Mouse (Mus musculus) neural tube, embryonic 12.5 days (tissue): Measurements from ENCODE around the gene Tnrc6c. TPM values are rescaled to one million over a fixed set of nuclear protein-coding genes. Genes with fewer than 3 reads are reported as not detected.

Experiments used
- ATAC-seq: fragments of 200-750 bp; cut with Nextera tagmentation; 2 replicates; pipeline ENCODE4 v1.8.0; 2017; ENCODE audit warnings: low read depth, mild to moderate bottlenecking, moderate TSS enrichment, moderate library complexity; ENCODE audit not compliant: low FRiP score
- H3K27ac ChIP-seq: fragments of 300-500 bp; sonication (generic); 2 replicates; pipeline ENCODE4 v1.5.1; 2016
- H3K27me3 ChIP-seq: fragments of 300-500 bp; sonication (generic); replicated peaks from 2 replicates; pipeline ENCODE4 v1.6.1; 2016; ENCODE audit warnings: mild to moderate bottlenecking
- H3K36me3 ChIP-seq: fragments of 300-500 bp; sonication (generic); 2 replicates; pipeline ENCODE4 v1.6.1; 2016; ENCODE audit warnings: mild to moderate bottlenecking
- H3K4me1 ChIP-seq: fragments of 300-500 bp; sonication (generic); 2 replicates; pipeline ENCODE4 v1.6.1; 2016
- H3K4me2 ChIP-seq: fragments of 300-500 bp; sonication (generic); replicated peaks from 2 replicates; pipeline ENCODE4 v1.6.1; 2016; ENCODE audit warnings: mild to moderate bottlenecking
- H3K4me3 ChIP-seq: fragments of 300-500 bp; sonication (generic); 2 replicates; pipeline ENCODE4 v1.5.1; 2016
- H3K9ac ChIP-seq: fragments of 300-500 bp; sonication (generic); 2 replicates; pipeline ENCODE4 v1.6.1; 2016; ENCODE audit warnings: mild to moderate bottlenecking
- H3K9me3 ChIP-seq: fragments of 300-500 bp; sonication (generic); 2 replicates; pipeline ENCODE4 v1.6.1; 2016; ENCODE audit warnings: mild to moderate bottlenecking
- WGBS: fragments of 180-500 bp; shearing (Covaris S2); methylation state at CpG from one replicate; pipeline ENCODE4 v1.1.7; 2016; 5-methylcytosine and 5-hydroxymethylcytosine counted together
- polyA plus RNA-seq: library from polyadenylated mRNA; unstranded; fragments of >200 nt; fragmentation: Nextera tagmentation; extraction: Ambion mirVana; gene quantifications from 2 replicates; pipeline ENCODE4 v1.2.1, GENCODE M21; 2016

The Tnrc6c gene
- polyA plus RNA-seq, 1 experiment from 2014 or later: 25.0 TPM

- Histone ChIP-seq H3K4me2 (no peak overlapping the region), H3K9me3 (no peaks in the 10 kb centered on the region), H3K27me3 (no peaks in the 10 kb centered on the region), H3K9ac (no peak overlapping the region), H3K4me1 (peaks cover 15% of the 10 kb centered on the region), H3K4me3 (no peak overlapping the region), H3K27ac (no peak overlapping the region), H3K36me3 (peaks cover 55% of the 10 kb centered on the region)
- WGBS: 95% methylated on average over 5 of the region's 5 CpGs
- ATAC-seq: no peak
Observed at GRCm38 (mm10) chr11:117765361-117765760, 111.3 kb downstream of the Tnrc6c start.

- no peaks in the 10 kb centered on the region for H3K27me3 ChIP-seq
- H3K9ac ChIP-seq: no peak overlapping the region
- H3K9me3 ChIP-seq: no peaks in the 10 kb centered on the region
- H3K4me1 ChIP-seq: peaks cover 19% of the 10 kb centered on the region
- H3K27ac ChIP-seq: no peak overlapping the region
- H3K4me3 ChIP-seq: no peak overlapping the region
- no peak overlapping the region for H3K4me2 ChIP-seq
- no peak for ATAC-seq
- 88% methylated on average over 3 of the region's 3 CpGs for WGBS
- peaks cover 46% of the 10 kb centered on the region for H3K36me3 ChIP-seq
Observed at GRCm38 (mm10) chr11:117766275-117766674, 112.2 kb downstream of the Tnrc6c start.

GRCm38 (mm10) chr11:117768725-117769682 lies 114.9 kb downstream of the Tnrc6c start:
- no peak overlapping the region for H3K4me3 ChIP-seq
- 82% methylated on average over 20 of the region's 20 CpGs for WGBS
- H3K9ac ChIP-seq: no peak overlapping the region
- no peaks in the 10 kb centered on the region for H3K9me3 ChIP-seq
- H3K27ac ChIP-seq: no peak overlapping the region; the same call in 1 of the 2 replicates
- ATAC-seq: no peak
- peaks cover 31% of the 10 kb centered on the region for H3K36me3 ChIP-seq
- peaks cover 19% of the 10 kb centered on the region for H3K4me1 ChIP-seq
- H3K4me2 ChIP-seq: no peak overlapping the region
- no peaks in the 10 kb centered on the region for H3K27me3 ChIP-seq

GRCm38 (mm10) chr11:117769683-117770047 lies 115.6 kb downstream of the Tnrc6c start:
- Histone ChIP-seq H3K27ac (no peak overlapping the region; the same call in 1 of the 2 replicates), H3K4me3 (no peak overlapping the region), H3K4me2 (no peak overlapping the region), H3K9me3 (no peaks in the 10 kb centered on the region), H3K36me3 (peaks cover 24% of the 10 kb centered on the region), H3K27me3 (no peaks in the 10 kb centered on the region), H3K9ac (no peak overlapping the region), H3K4me1 (peaks cover 19% of the 10 kb centered on the region)
- ATAC-seq: peak; percentile 54
- WGBS: 68% methylated on average over 7 of the region's 7 CpGs

DNA sequence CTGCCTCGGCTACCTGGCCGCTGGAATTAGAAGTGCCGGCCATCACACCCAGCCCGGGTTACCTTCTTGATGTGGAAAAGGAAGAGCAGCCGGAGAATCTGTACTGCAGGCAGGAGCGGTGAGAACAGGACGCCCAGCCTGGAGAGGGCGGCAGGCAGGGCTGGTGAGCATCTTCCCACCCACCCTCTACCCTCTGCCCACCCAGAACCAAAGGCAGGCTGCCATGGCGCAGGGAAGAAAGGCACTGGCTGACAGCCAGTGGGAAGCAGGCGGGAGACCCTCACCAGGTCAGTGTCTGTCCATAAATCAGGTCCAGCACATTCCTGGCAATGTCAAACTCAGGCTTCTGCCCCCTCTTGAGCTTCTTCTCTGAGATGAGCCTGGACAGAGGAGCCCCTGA lies 116.3 kb downstream of the Tnrc6c start:
- Histone ChIP-seq H3K4me1 (peaks cover 19% of the 10 kb centered on the region), H3K27me3 (no peaks in the 10 kb centered on the region), H3K9me3 (no peaks in the 10 kb centered on the region), H3K27ac (peak overlapping the region; percentile 22; the same call in 1 of the 2 replicates), H3K36me3 (peaks cover 17% of the 10 kb centered on the region), H3K4me2 (no peak overlapping the region), H3K4me3 (no peak overlapping the region), H3K9ac (no peak overlapping the region)
- WGBS: 83% methylated on average over 10 of the region's 10 CpGs
- ATAC-seq: peak; percentile 54; the same call in 1 of the 2 replicates

DNA sequence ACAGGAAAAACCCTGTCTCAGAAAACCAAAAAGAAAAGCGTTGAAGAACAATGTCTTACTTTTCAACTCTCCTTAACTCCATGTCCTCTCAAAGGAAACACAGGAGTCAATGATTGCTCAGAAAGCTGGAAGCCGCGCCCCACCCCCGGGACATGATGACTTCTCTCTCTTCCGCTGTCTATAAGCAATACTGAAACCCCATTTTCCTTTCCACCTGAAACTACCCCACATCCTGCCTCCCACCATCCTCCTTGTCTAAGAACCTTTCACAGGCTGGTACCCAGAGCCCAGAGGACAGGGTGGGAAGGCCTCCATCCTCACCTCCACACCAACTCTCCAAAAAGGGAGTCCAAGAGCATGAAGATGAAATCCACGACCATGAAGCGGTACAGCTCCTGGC lies 118.3 kb downstream of the Tnrc6c start:
- Histone ChIP-seq H3K27me3 (no peaks in the 10 kb centered on the region), H3K9me3 (no peaks in the 10 kb centered on the region), H3K4me2 (no peak overlapping the region), H3K4me3 (no peak overlapping the region), H3K27ac (no peak overlapping the region), H3K9ac (no peak overlapping the region), H3K36me3 (0 out of 2 replicates have a peak, but pooled peaks cover 3% of the 10 kb centered on the region), H3K4me1 (peaks cover 19% of the 10 kb centered on the region)
- 96% methylated on average over 7 of the region's 7 CpGs for WGBS
- no peak for ATAC-seq

DNA sequence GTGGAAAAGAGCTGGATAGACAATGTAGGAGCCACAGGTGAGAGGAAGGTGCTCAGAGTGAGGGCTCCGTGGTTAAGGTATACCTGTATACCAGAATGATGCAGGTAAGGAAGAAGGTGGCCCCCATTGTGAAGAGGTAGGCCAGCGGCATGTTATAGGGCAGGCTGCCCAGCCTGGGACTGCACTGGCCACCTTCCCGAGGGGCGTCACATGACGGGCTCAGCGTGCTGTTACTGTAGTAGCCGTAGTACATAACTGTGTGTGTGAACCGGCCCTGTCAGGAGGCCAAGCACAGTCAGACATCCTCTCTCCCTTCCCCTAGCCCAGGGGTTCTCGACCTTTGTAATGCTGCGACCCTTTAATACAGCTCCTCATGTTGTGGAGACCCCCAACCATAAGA lies 120.8 kb downstream of the Tnrc6c start:
- H3K9ac ChIP-seq: no peak overlapping the region
- no peaks in the 10 kb centered on the region for H3K9me3 ChIP-seq
- 0 out of 2 replicates have a peak, but pooled peaks cover 3% of the 10 kb centered on the region for H3K36me3 ChIP-seq
- H3K27ac ChIP-seq: no peak overlapping the region
- no peak overlapping the region for H3K4me3 ChIP-seq
- H3K27me3 ChIP-seq: peaks cover 1% of the 10 kb centered on the region; the same call in 1 of the 2 replicates
- no peak for ATAC-seq
- WGBS: 96% methylated on average over 10 of the region's 10 CpGs
- peaks cover 24% of the 10 kb centered on the region for H3K4me1 ChIP-seq
- H3K4me2 ChIP-seq: no peak overlapping the region

- WGBS: 95% methylated on average over 13 of the region's 13 CpGs
Observed at GRCm38 (mm10) chr11:117775540-117775939, 121.5 kb downstream of the Tnrc6c start.

GRCm38 (mm10) chr11:117776085-117776792 lies 122.2 kb downstream of the Tnrc6c start:
- Histone ChIP-seq H3K4me3 (no peak overlapping the region), H3K27ac (no peak overlapping the region), H3K4me1 (peaks cover 23% of the 10 kb centered on the region), H3K9me3 (no peaks in the 10 kb centered on the region), H3K4me2 (no peak overlapping the region), H3K27me3 (peaks cover 13% of the 10 kb centered on the region), H3K36me3 (0 out of 2 replicates have a peak, but pooled peaks cover 3% of the 10 kb centered on the region), H3K9ac (no peak overlapping the region)
- 86% methylated on average over 14 of the region's 14 CpGs for WGBS
- ATAC-seq: no peak

More at GRCm38 (mm10) chr11:117775540-117775939, 121.5 kb downstream of the Tnrc6c start:
- Histone ChIP-seq H3K4me2 (no peak overlapping the region), H3K27ac (no peak overlapping the region), H3K9ac (no peak overlapping the region), H3K4me1 (peaks cover 24% of the 10 kb centered on the region), H3K4me3 (no peak overlapping the region), H3K36me3 (0 out of 2 replicates have a peak, but pooled peaks cover 3% of the 10 kb centered on the region), H3K9me3 (no peaks in the 10 kb centered on the region), H3K27me3 (peaks cover 7% of the 10 kb centered on the region)
- no peak for ATAC-seq

GRCm38 (mm10) chr11:117777111-117777510 lies 123.0 kb downstream of the Tnrc6c start:
- H3K27me3 ChIP-seq: peaks cover 22% of the 10 kb centered on the region
- WGBS: 85% methylated on average over 5 of the region's 5 CpGs
- peaks cover 26% of the 10 kb centered on the region for H3K4me1 ChIP-seq
- H3K9ac ChIP-seq: no peak overlapping the region
- H3K4me3 ChIP-seq: no peak overlapping the region
- H3K9me3 ChIP-seq: no peaks in the 10 kb centered on the region
- no peak overlapping the region for H3K27ac ChIP-seq
- H3K36me3 ChIP-seq: no peaks in the 10 kb centered on the region
- H3K4me2 ChIP-seq: no peak overlapping the region
- ATAC-seq: no peak

DNA sequence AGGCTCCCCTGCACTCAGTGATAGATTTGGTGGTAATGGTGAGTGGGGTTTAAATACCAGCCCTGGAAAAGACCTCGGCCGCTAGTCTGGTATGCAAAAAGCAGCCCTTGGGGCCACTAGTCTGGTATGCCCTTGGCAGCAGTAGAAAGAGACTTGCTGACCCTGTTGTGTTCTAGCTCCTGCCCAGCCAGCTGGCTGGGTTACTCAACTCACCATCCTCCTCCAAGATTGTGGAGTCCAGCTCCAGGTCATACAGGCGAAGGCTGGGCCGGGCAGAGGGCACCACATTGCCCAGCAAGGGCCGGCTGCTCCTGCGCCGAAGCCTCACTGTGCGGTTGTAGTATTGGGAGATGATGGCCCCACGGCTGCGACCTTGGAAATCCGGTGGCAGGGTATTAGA lies 123.9 kb downstream of the Tnrc6c start:
- WGBS: 95% methylated on average over 11 of the region's 11 CpGs
- H3K4me1 ChIP-seq: peaks cover 32% of the 10 kb centered on the region

GRCm38 (mm10) chr11:117778851-117779433 lies 124.9 kb downstream of the Tnrc6c start:
- 0 out of 2 replicates have a peak overlapping the region, but pooled peaks have one; percentile 39 for H3K9ac ChIP-seq
- 50% methylated on average over 12 of the region's 12 CpGs for WGBS
- H3K4me1 ChIP-seq: peaks cover 36% of the 10 kb centered on the region
- H3K9me3 ChIP-seq: no peaks in the 10 kb centered on the region
- H3K4me2 ChIP-seq: peak overlapping the region; percentile 66
- peaks cover 39% of the 10 kb centered on the region for H3K27me3 ChIP-seq
- ATAC-seq: no peak
- H3K36me3 ChIP-seq: no peaks in the 10 kb centered on the region
- H3K27ac ChIP-seq: no peak overlapping the region
- H3K4me3 ChIP-seq: no peak overlapping the region

More for the DNA sequence above, 123.9 kb downstream of the Tnrc6c start:
- no peak overlapping the region for H3K27ac ChIP-seq
- no peaks in the 10 kb centered on the region for H3K9me3 ChIP-seq
- no peak overlapping the region for H3K4me3 ChIP-seq
- no peak for ATAC-seq
- no peaks in the 10 kb centered on the region for H3K36me3 ChIP-seq
- no peak overlapping the region for H3K9ac ChIP-seq
- H3K4me2 ChIP-seq: 0 out of 2 replicates have a peak overlapping the region, but pooled peaks have one; percentile 66
- peaks cover 31% of the 10 kb centered on the region for H3K27me3 ChIP-seq
